Mouse (Mus musculus) limb, embryonic 11.5 days (tissue): ENCODE measurements around the gene Tamm41. TPM values are rescaled to one million over a fixed set of nuclear protein-coding genes. Genes with fewer than 3 reads are reported as not detected.

Experiments
- ATAC-seq: fragments of 200-750 bp; cut with Nextera tagmentation; 2 replicates; pipeline ENCODE4 v1.8.0; 2017; ENCODE audit warnings: low read depth; ENCODE audit not compliant: insufficient number of reproducible peaks, low FRiP score, low TSS enrichment
- DNase-seq: peaks from one replicate; pipeline ENCODE4 v3.0.0-alpha.2; 2015; ENCODE audit warnings: low spot score
- H3K27ac ChIP-seq: fragments of 300-500 bp; sonication (generic); replicated peaks from 2 replicates; pipeline ENCODE4 v1.5.1; 2014; ENCODE audit warnings: low read depth, mild to moderate bottlenecking, low read length
- H3K27me3 ChIP-seq: fragments of 300-500 bp; sonication (generic); 2 replicates; pipeline ENCODE4 v1.6.1; 2014; ENCODE audit warnings: mild to moderate bottlenecking, low read length, mixed read lengths; ENCODE audit not compliant: control insufficient read depth, insufficient read depth
- H3K36me3 ChIP-seq: fragments of 300-500 bp; sonication (generic); 2 replicates; pipeline ENCODE4 v1.6.1; 2014; ENCODE audit warnings: mild to moderate bottlenecking, low read length, moderate library complexity, mixed read lengths; ENCODE audit not compliant: control insufficient read depth, insufficient read depth
- H3K4me1 ChIP-seq: fragments of 300-500 bp; sonication (generic); 2 replicates; pipeline ENCODE4 v1.6.1; 2014; ENCODE audit warnings: low read length, mixed read lengths; ENCODE audit not compliant: control insufficient read depth, insufficient read depth
- H3K4me2 ChIP-seq: fragments of 300-500 bp; sonication (generic); 2 replicates; pipeline ENCODE4 v1.6.1; 2014; ENCODE audit warnings: low read depth, mild to moderate bottlenecking, moderate library complexity; ENCODE audit not compliant: severe bottlenecking
- H3K4me3 ChIP-seq: fragments of 300-500 bp; sonication (generic); 2 replicates; pipeline ENCODE4 v1.5.1; 2014; ENCODE audit warnings: low read depth, low read length
- H3K9ac ChIP-seq: fragments of 300-500 bp; sonication (generic); 2 replicates; pipeline ENCODE4 v1.6.1; 2014; ENCODE audit warnings: mild to moderate bottlenecking, low read length
- H3K9me3 ChIP-seq: fragments of 300-500 bp; sonication (generic); 2 replicates; pipeline ENCODE4 v1.6.1; 2016; ENCODE audit warnings: low read length; ENCODE audit not compliant: control insufficient read depth
- WGBS: fragments of 180-500 bp; shearing (Covaris S2); extraction: QIAGEN DNeasy Blood & Tissue Kit; methylation state at CpG from one replicate; pipeline ENCODE4 v1.1.7; 2014; 5-methylcytosine and 5-hydroxymethylcytosine counted together
- polyA plus RNA-seq: library from polyadenylated mRNA; unstranded; fragments of >200 nt; fragmentation: Nextera tagmentation; extraction: Ambion mirVana; gene quantifications from 2 replicates; pipeline ENCODE4 v1.2.1, GENCODE M21; 2014

The Tamm41 gene
- polyA plus RNA-seq, 1 experiment from 2014 or later, result 94.2 TPM

- H3K27me3 ChIP-seq, result no peaks in the 10 kb centered on the region
- ATAC-seq (no peak), DNase-seq (no peak)
- H3K4me1 ChIP-seq, result no peaks in the 10 kb centered on the region
- no peak overlapping the region for H3K4me3 ChIP-seq
- whole genome bisulfite sequencing, result 60% methylated on average over 10 of the region's 10 CpGs
- no peaks in the 10 kb centered on the region for H3K36me3 ChIP-seq
- H3K9me3 ChIP-seq, result no peaks in the 10 kb centered on the region
- H3K27ac ChIP-seq, result no peak overlapping the region
- no peak overlapping the region for H3K9ac ChIP-seq
- no peak overlapping the region for H3K4me2 ChIP-seq
Observed at GRCm38 (mm10) chr6:115042609-115043008, 4.9 kb upstream of the Tamm41 start.

DNA sequence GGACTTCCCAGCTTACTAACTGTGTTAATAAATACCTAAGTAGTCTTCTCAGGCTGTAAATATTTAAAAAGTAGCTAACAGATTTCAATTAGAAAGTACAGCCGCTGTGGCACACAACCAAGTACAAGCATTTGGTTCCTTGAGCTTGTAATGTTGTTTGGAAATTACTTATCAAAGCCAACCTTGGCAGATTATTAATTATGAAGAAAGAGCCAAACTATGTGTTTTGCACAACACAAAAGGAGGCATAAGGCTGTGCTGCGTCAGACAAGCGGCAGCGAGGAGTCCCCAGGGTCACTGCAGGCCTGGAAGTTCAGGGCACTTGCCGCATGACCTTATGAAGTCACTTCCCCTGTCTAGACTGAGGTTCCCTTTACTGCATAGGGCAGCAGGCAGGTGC, 4.2 kb downstream of the Tamm41 start:
- Histone ChIP-seq H3K4me3 (no peak overlapping the region), H3K27ac (no peak overlapping the region), H3K4me2 (no peak overlapping the region), H3K9ac (no peak overlapping the region), H3K4me1 (peaks cover 6% of the 10 kb centered on the region), H3K9me3 (no peaks in the 10 kb centered on the region), H3K27me3 (no peaks in the 10 kb centered on the region), H3K36me3 (peaks cover 6% of the 10 kb centered on the region; the same call in 1 of the 2 replicates)
- DNase-seq (no peak), ATAC-seq (no peak)
- WGBS, result 98% methylated on average over 5 of the region's 5 CpGs

- DNase-seq (no peak), ATAC-seq (no peak)
- Histone ChIP-seq H3K4me1 (no peaks in the 10 kb centered on the region), H3K27ac (no peak overlapping the region), H3K9ac (no peak overlapping the region), H3K4me2 (no peak overlapping the region), H3K27me3 (no peaks in the 10 kb centered on the region), H3K36me3 (peaks cover 10% of the 10 kb centered on the region; the same call in 1 of the 2 replicates), H3K4me3 (no peak overlapping the region), H3K9me3 (no peaks in the 10 kb centered on the region)
- WGBS, result 81% methylated on average over 2 of the region's 2 CpGs
Observed at GRCm38 (mm10) chr6:115030098-115030497, 7.6 kb downstream of the Tamm41 start.

GRCm38 (mm10) chr6:115029248-115029647, 8.4 kb downstream of the Tamm41 start:
- Histone ChIP-seq H3K36me3 (peaks cover 8% of the 10 kb centered on the region; the same call in 1 of the 2 replicates), H3K4me2 (no peak overlapping the region), H3K9me3 (no peaks in the 10 kb centered on the region), H3K4me3 (no peak overlapping the region), H3K27ac (no peak overlapping the region), H3K4me1 (no peaks in the 10 kb centered on the region), H3K9ac (no peak overlapping the region), H3K27me3 (no peaks in the 10 kb centered on the region)
- DNase-seq, result no peak
- 80% methylated on average over 2 of the region's 2 CpGs for WGBS
- ATAC-seq, result no peak

DNA sequence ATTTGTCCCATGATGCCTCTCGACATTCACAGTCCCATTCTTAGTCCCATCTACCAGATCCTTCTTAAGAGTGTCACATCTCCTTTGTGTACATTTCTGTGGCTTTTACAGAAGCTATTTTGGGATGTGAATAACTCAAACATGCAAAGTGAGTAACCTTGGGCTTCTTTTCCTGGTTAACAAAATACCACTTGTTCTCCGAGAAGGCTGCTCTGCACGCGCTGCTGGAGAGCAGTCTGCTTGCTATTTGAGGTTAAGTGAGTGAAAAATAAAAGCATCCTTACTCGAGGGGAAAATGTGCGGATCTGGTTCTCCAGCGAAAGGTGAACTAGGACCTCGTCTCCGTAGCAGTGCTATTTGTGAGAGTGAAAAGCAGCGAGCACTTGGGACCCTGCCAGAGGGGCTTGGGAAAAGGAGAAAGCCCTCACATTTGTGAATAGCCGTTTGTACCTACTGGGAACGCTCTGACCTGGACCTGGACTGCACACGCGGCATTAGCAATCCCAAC, 10.1 kb downstream of the Tamm41 start:
- WGBS, result 93% methylated on average over 14 of the region's 14 CpGs
- no peak overlapping the region for H3K4me2 ChIP-seq
- H3K27me3 ChIP-seq, result no peaks in the 10 kb centered on the region
- H3K4me3 ChIP-seq, result no peak overlapping the region
- no peak overlapping the region for H3K27ac ChIP-seq
- no peaks in the 10 kb centered on the region for H3K9me3 ChIP-seq
- H3K9ac ChIP-seq, result no peak overlapping the region
- H3K36me3 ChIP-seq, result peaks cover 12% of the 10 kb centered on the region; the same call in 1 of the 2 replicates
- DNase-seq (no peak), ATAC-seq (no peak)
- H3K4me1 ChIP-seq, result no peaks in the 10 kb centered on the region

- Histone ChIP-seq H3K27ac (no peak overlapping the region), H3K4me2 (no peak overlapping the region), H3K27me3 (no peaks in the 10 kb centered on the region), H3K4me1 (no peaks in the 10 kb centered on the region), H3K36me3 (peaks cover 10% of the 10 kb centered on the region), H3K9ac (no peak overlapping the region), H3K4me3 (no peak overlapping the region), H3K9me3 (no peaks in the 10 kb centered on the region)
- no peak for DNase-seq
- 96% methylated on average over 9 of the region's 9 CpGs for WGBS
- ATAC-seq, result no peak
Observed at GRCm38 (mm10) chr6:115022876-115023275, 14.8 kb downstream of the Tamm41 start.

GRCm38 (mm10) chr6:115015461-115015860, 22.2 kb downstream of the Tamm41 start:
- Histone ChIP-seq H3K4me1 (no peaks in the 10 kb centered on the region), H3K4me2 (no peak overlapping the region), H3K9ac (no peak overlapping the region), H3K4me3 (no peak overlapping the region), H3K27ac (no peak overlapping the region), H3K27me3 (no peaks in the 10 kb centered on the region), H3K9me3 (no peaks in the 10 kb centered on the region), H3K36me3 (0 out of 2 replicates have a peak, but pooled peaks cover 2% of the 10 kb centered on the region)
- WGBS, result 89% methylated on average over 13 of the region's 13 CpGs
- ATAC-seq (no peak), DNase-seq (no peak)

DNA sequence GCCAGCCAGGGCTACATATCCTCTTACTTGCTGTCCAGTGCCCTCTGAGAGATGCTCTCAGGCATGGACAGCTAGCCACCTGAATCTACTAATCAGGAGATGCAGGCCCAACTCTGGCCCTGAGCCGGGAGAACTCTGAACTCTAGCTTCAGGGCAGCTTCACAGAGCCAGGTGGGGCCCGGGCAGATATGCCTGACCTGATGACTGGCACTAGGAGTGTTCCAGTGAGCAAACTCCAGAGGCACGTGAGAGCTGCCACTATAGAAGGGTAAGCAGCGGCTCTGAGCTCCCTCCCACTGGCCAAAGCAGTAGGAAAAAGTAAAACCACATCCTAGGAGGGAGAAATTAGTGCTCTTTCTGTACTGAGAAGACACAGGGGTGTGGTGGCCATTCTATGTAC, 24.1 kb downstream of the Tamm41 start:
- Histone ChIP-seq H3K27me3 (no peaks in the 10 kb centered on the region), H3K36me3 (no peaks in the 10 kb centered on the region; the same call in 1 of the 2 replicates), H3K4me2 (no peak overlapping the region), H3K4me1 (no peaks in the 10 kb centered on the region), H3K9ac (no peak overlapping the region), H3K4me3 (no peak overlapping the region), H3K27ac (no peak overlapping the region), H3K9me3 (no peaks in the 10 kb centered on the region)
- ATAC-seq (no peak), DNase-seq (no peak)
- 89% methylated on average over 4 of the region's 4 CpGs for WGBS

GRCm38 (mm10) chr6:115011792-115012191, 25.9 kb downstream of the Tamm41 start:
- no peaks in the 10 kb centered on the region for H3K9me3 ChIP-seq
- no peak overlapping the region for H3K9ac ChIP-seq
- H3K4me1 ChIP-seq, result 0 out of 2 replicates have a peak, but pooled peaks cover 3% of the 10 kb centered on the region
- H3K27me3 ChIP-seq, result no peaks in the 10 kb centered on the region
- no peak overlapping the region for H3K4me3 ChIP-seq
- DNase-seq (no peak), ATAC-seq (no peak)
- 72% methylated on average over 8 of the region's 8 CpGs for WGBS
- H3K4me2 ChIP-seq, result no peak overlapping the region
- no peak overlapping the region for H3K27ac ChIP-seq
- H3K36me3 ChIP-seq, result no peaks in the 10 kb centered on the region; the same call in 1 of the 2 replicates
